Mouse (Mus musculus): ENCODE data around the gene Sirt4.

DNA sequence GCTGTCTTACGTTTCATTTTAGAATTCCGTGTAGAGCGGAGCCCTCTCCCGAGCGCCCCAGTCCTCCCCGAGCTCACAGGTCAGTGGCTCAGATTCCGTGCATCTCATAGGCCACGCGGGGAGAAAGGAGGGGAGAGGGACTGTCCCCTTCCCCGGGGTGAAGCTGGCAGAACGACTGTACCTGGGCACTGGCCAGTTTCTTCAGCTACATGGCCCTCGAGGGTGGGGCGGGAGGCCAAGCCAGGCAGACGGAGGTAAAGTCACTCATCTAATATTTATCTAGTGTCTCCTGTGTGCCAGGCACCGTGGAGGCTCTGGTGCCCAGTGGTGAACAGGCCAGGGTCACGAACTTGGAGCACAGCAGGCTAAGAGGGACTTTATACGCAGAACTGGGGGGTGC lies 37.4 kb downstream of the Sirt4 start:
- TF ChIP-seq CTCF (IDR thresholded peaks at IDR 0.05; ENCODE audit: low read depth, low read length) (no peak), EP300 (IDR thresholded peaks at IDR 0.05; ENCODE audit: insufficient read depth, low read depth, low read length) (no peak), POLR2A (IDR thresholded peaks at IDR 0.05; ENCODE audit: insufficient read depth, low read length) (no peak)

All from ES-Bruce4 (cell line).